Mouse (Mus musculus) regulatory T cell (primary cell): ENCODE measurements at regions not wholly inside any gene's neighbourhood (a gene's known extent, or its start where the extent isn't known, plus 50 kb on each side); places are given as distances from the start of the nearest gene placed in this dataset.

Source experiments
- in situ Hi-C: fragments of 300-600 bp; cut with MboI, MseI; formaldehyde crosslinking; loops from one replicate; pipeline ENCODE4 v1.15.1; 2025; ENCODE audit warnings: high pct_unique_total_duplicates

- in situ Hi-C loops, result loop anchor here (25.0 kb wide), 2 partner anchors 670 to 1145 kb away; no protein-coding TSS in a partner anchor
These were observed 52.6 kb upstream of the Fxr1 start for GRCm38 (mm10) chr3:33967184-33967583.
